Mouse (Mus musculus): ENCODE data around the gene Atxn7l1. TPM values are rescaled to one million over a fixed set of nuclear protein-coding genes. Genes with fewer than 3 reads are reported as not detected.
A peak's percentile ranks its signal among the peaks of the same experiment; 100 is the strongest.

Atxn7l1 gene
- polyA plus RNA-seq, 1 experiment from 2014 or later: 12.9 TPM

GRCm38 (mm10) chr12:33364511-33364910 is 217.0 kb downstream of the Atxn7l1 start:
- ATAC-seq: no peak
- no peaks in the 10 kb centered on the region for H3K27me3 ChIP-seq (replicated peaks; ENCODE audit: control insufficient read depth, insufficient read depth, low read length)
- 90% methylated on average over 8 of the region's 8 CpGs for WGBS
- H3K4me2 ChIP-seq (ENCODE audit: low read depth, low read length): no peak overlapping the region
- no peak overlapping the region for H3K27ac ChIP-seq (ENCODE audit: low read length)
- no peak overlapping the region for H3K9ac ChIP-seq (ENCODE audit: low read depth, low read length)
- no peaks in the 10 kb centered on the region; the same call in 1 of the 2 replicates for H3K36me3 ChIP-seq (ENCODE audit: control insufficient read depth, insufficient read depth, low read length)
- H3K4me1 ChIP-seq (ENCODE audit: control insufficient read depth, insufficient read depth, low read length): no peaks in the 10 kb centered on the region
- H3K4me3 ChIP-seq (ENCODE audit: low read length): no peak overlapping the region
- H3K9me3 ChIP-seq (ENCODE audit: control insufficient read depth, low read length): no peaks in the 10 kb centered on the region

DNA sequence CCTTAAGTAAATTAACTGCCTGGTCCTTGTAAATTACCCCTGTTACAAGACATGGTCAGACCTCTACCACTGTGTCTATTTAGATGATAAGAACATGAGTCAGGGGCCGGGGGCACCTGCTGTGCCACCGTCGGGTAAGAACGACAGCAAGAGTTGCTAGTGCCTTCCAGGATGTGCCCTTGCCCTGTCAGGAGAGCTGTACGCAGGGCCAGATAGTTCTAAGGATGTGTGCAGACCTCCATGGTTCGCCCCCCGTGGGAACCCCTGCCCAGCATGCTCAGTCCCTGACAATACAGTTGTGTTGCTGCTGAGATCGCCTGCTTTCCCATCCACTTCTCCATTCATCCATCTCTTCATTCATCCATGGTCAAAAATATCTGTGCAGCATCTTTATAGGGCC is 217.6 kb downstream of the Atxn7l1 start:
- Histone ChIP-seq H3K9me3 (ENCODE audit: control insufficient read depth, low read length) (no peaks in the 10 kb centered on the region), H3K27ac (ENCODE audit: low read length) (no peak overlapping the region), H3K4me2 (ENCODE audit: low read depth, low read length) (no peak overlapping the region), H3K4me3 (ENCODE audit: low read length) (no peak overlapping the region), H3K36me3 (ENCODE audit: control insufficient read depth, insufficient read depth, low read length) (no peaks in the 10 kb centered on the region), H3K4me1 (ENCODE audit: control insufficient read depth, insufficient read depth, low read length) (no peaks in the 10 kb centered on the region), H3K27me3 (replicated peaks; ENCODE audit: control insufficient read depth, insufficient read depth, low read length) (no peaks in the 10 kb centered on the region), H3K9ac (ENCODE audit: low read depth, low read length) (no peak overlapping the region)
- 84% methylated on average over 8 of the region's 8 CpGs for WGBS
- no peak for ATAC-seq

DNA sequence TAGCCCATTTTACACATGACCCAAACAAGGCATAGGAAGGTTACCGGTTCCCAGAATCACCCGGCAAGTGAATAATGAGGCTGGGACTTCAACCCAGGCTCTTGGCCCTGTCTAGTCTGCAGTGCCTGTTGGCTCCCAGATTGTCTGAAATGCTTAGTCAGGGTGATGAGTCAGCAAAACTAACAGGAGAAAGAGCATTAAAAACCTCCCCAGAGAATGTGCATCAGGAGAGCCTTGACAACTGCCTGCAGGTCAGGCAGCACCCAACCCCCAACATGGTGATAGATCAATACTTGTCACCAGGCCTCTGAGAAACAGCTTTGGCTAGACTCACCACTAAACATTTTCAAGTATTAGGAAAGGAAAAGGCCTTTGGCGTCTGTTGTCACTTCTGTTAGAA is 222.1 kb downstream of the Atxn7l1 start:
- H3K27me3 ChIP-seq (replicated peaks; ENCODE audit: control insufficient read depth, insufficient read depth, low read length): no peaks in the 10 kb centered on the region
- 78% methylated on average over 3 of the region's 3 CpGs for WGBS
- H3K27ac ChIP-seq (ENCODE audit: low read length): no peak overlapping the region
- H3K4me1 ChIP-seq (ENCODE audit: control insufficient read depth, insufficient read depth, low read length): no peaks in the 10 kb centered on the region
- H3K9me3 ChIP-seq (ENCODE audit: control insufficient read depth, low read length): no peaks in the 10 kb centered on the region
- H3K4me2 ChIP-seq (ENCODE audit: low read depth, low read length): no peak overlapping the region
- no peak overlapping the region for H3K9ac ChIP-seq (ENCODE audit: low read depth, low read length)
- H3K4me3 ChIP-seq (ENCODE audit: low read length): no peak overlapping the region
- no peaks in the 10 kb centered on the region for H3K36me3 ChIP-seq (ENCODE audit: control insufficient read depth, insufficient read depth, low read length)
- no peak for ATAC-seq

DNA sequence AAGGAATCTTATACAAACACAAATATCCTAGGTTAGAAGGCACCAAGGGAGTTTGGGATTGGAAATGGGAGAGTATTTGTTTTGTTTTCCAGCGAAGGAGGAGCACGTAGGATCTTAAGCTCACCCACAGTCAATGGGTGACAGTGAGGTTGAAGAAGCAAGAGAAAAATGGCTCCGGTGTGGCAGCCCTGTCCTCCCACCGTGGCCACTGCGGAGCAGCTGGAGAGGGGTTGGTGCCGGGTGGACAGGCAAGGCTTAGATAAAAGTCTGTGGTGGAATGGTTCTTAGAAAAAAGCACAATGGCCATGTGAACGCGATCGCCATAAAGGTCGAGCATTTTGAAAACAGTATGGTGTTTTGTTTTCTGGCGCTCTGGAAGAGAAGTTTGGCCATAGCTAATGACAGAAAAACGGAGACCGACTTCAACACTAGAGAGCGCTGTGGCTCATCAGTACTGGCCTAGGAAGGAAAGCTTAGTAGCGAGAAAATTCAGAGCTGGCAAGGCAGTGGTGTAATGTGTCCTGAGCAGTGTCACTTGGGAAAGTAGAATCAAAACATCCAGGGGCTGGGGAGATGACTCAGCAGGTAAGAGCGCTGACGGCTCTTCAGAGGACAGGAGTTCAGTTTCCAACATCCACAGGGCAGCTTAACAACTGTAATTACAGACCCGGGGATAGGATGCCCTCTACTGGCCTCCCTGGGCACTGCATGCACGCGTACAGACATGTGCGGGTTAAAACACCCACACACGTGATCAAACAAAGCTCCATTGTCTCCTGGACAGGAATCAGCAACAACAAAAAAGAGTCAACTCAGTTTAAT is 232.3 kb downstream of the Atxn7l1 start:
- 20% methylated on average over 22 of the region's 22 CpGs for WGBS
- Histone ChIP-seq H3K4me3 (ENCODE audit: low read length) (peak overlapping the region; percentile 39), H3K4me1 (ENCODE audit: control insufficient read depth, insufficient read depth, low read length) (no peaks in the 10 kb centered on the region), H3K9ac (ENCODE audit: low read depth, low read length) (peak overlapping the region; percentile 55; the same call in 1 of the 2 replicates), H3K36me3 (ENCODE audit: control insufficient read depth, insufficient read depth, low read length) (no peaks in the 10 kb centered on the region), H3K27ac (ENCODE audit: low read length) (no peak overlapping the region), H3K27me3 (replicated peaks; ENCODE audit: control insufficient read depth, insufficient read depth, low read length) (no peaks in the 10 kb centered on the region), H3K9me3 (ENCODE audit: control insufficient read depth, low read length) (no peaks in the 10 kb centered on the region), H3K4me2 (ENCODE audit: low read depth, low read length) (peak overlapping the region; percentile 42)
- peak; percentile 84 for ATAC-seq

DNA sequence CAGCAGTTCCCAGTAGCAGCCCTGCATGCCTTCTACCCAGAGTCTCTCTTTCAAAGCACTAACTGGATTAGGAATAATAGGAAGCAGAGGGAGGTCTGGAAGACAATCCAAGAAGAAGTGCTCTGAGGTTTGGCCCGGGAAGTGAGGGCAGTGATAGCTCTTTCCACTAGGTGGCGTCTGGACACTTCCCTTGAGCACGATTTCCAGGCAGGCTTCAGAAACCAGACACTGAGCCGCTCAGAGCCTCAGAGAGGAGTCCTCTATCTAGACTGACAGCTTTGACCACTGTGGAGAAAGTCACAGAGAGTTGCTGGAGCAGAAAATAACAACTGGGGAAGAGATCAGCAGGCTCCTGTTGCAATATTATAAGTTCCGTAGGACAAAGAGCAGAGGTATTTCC is 241.3 kb downstream of the Atxn7l1 start:
- WGBS: 11% methylated on average over 5 of the region's 5 CpGs
- peak; percentile 73 for ATAC-seq

GRCm38 (mm10) chr12:33390844-33391560 is 243.5 kb downstream of the Atxn7l1 start:
- H3K27me3 ChIP-seq (replicated peaks; ENCODE audit: control insufficient read depth, insufficient read depth, low read length): no peaks in the 10 kb centered on the region
- WGBS: 69% methylated on average over 2 of the region's 2 CpGs
- no peak overlapping the region for H3K4me2 ChIP-seq (ENCODE audit: low read depth, low read length)
- H3K27ac ChIP-seq (ENCODE audit: low read length): no peak overlapping the region
- ATAC-seq: no peak
- H3K4me3 ChIP-seq (ENCODE audit: low read length): no peak overlapping the region
- H3K36me3 ChIP-seq (ENCODE audit: control insufficient read depth, insufficient read depth, low read length): no peaks in the 10 kb centered on the region
- H3K9me3 ChIP-seq (ENCODE audit: control insufficient read depth, low read length): no peaks in the 10 kb centered on the region
- peaks cover 5% of the 10 kb centered on the region; the same call in 1 of the 2 replicates for H3K4me1 ChIP-seq (ENCODE audit: control insufficient read depth, insufficient read depth, low read length)
- H3K9ac ChIP-seq (ENCODE audit: low read depth, low read length): no peak overlapping the region

More for the DNA sequence above, 241.3 kb downstream of the Atxn7l1 start:
- H3K9me3 ChIP-seq (ENCODE audit: control insufficient read depth, low read length): no peaks in the 10 kb centered on the region
- no peaks in the 10 kb centered on the region for H3K36me3 ChIP-seq (ENCODE audit: control insufficient read depth, insufficient read depth, low read length)
- no peaks in the 10 kb centered on the region for H3K4me1 ChIP-seq (ENCODE audit: control insufficient read depth, insufficient read depth, low read length)
- H3K4me3 ChIP-seq (ENCODE audit: low read length): no peak overlapping the region
- H3K27ac ChIP-seq (ENCODE audit: low read length): no peak overlapping the region
- H3K27me3 ChIP-seq (replicated peaks; ENCODE audit: control insufficient read depth, insufficient read depth, low read length): no peaks in the 10 kb centered on the region
- no peak overlapping the region for H3K9ac ChIP-seq (ENCODE audit: low read depth, low read length)
- no peak overlapping the region for H3K4me2 ChIP-seq (ENCODE audit: low read depth, low read length)

DNA sequence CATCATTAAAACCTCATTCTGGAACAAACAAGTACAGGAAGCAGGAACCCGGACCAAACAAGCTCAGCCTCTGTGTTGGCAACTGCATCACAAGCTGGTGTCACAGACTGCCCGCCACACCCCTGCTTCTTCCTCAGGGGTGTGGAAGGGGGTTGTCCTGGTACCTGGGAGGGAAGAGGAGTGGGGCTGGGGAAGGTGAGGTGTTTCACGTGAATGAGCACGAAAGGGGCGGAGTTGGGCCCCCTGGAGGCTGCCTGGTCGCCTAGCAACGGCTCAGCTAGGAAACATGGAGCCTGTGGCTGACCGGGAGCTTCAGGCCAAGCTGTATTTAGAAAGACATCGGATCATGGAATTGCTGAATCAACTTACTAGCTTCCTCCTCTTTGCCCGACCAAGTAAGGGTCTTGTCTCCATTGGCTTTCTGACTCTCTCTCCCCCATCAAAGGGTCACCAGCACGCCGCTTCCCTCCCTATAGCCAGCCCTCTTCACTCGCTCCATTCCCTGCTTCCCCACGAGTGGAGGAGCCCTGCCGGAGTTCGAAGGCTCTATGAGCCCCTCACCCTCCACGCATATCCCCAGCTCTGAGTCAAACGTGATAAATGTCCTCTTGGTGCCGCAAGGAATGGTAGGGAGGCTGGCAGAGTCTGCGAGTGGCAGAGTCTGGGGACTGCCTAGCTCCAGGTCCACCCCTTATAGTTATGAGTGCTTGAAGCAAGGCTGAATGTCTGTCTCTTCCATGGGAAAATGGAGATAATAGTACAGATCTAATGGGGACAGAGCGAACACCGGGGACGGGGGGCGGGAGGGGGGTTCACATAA is 247.5 kb downstream of the Atxn7l1 start, which contains the start of gene Efcab10:
Gene Efcab10 (plus strand): TSS at position 51 of the 820 bp plus-strand sequence.
- H3K36me3 ChIP-seq (ENCODE audit: control insufficient read depth, insufficient read depth, low read length): no peaks in the 10 kb centered on the region
- H3K9ac ChIP-seq (ENCODE audit: low read depth, low read length): 0 out of 2 replicates have a peak within 1 kb of the TSS, but pooled peaks have one; percentile 41
- no peaks in the 10 kb centered on the region for H3K27me3 ChIP-seq (replicated peaks; ENCODE audit: control insufficient read depth, insufficient read depth, low read length)
- no peak for ATAC-seq
- peak within 1 kb of the TSS; percentile 20; the same call in 1 of the 2 replicates for H3K4me3 ChIP-seq (ENCODE audit: low read length)
- H3K4me2 ChIP-seq (ENCODE audit: low read depth, low read length): peak within 1 kb of the TSS; percentile 47
- no peaks in the 10 kb centered on the region for H3K9me3 ChIP-seq (ENCODE audit: control insufficient read depth, low read length)
- no peak within 1 kb of the TSS for H3K27ac ChIP-seq (ENCODE audit: low read length)
- WGBS: 13% methylated on average over 24 of the region's 24 CpGs
- peaks cover 5% of the 10 kb centered on the region; the same call in 1 of the 2 replicates for H3K4me1 ChIP-seq (ENCODE audit: control insufficient read depth, insufficient read depth, low read length)

DNA sequence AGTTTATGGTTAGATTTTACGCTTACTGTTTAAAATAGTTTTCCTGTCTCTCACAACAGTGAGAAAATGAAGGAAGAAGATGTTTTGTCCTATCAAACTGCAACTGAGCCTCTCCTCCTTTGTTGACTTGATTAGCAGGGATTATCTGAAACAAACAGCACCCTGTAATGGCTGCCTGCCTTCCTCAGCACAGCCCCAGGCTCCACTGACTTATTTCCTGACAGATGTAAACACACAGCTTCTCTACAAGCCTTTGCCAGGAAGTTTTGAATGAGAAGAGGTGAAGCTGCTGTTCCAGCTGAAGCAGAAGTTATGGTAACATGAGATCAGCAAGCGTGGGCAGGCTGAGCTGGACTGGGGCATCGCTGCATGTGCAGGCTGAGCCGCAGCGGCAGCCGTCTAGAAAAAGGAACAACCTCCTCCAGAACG is 255.8 kb downstream of the Atxn7l1 start:
- Histone ChIP-seq H3K9me3 (ENCODE audit: control insufficient read depth, low read length) (no peaks in the 10 kb centered on the region), H3K9ac (ENCODE audit: low read depth, low read length) (no peak overlapping the region), H3K4me2 (ENCODE audit: low read depth, low read length) (no peak overlapping the region), H3K36me3 (ENCODE audit: control insufficient read depth, insufficient read depth, low read length) (no peaks in the 10 kb centered on the region), H3K4me1 (ENCODE audit: control insufficient read depth, insufficient read depth, low read length) (no peaks in the 10 kb centered on the region), H3K27me3 (replicated peaks; ENCODE audit: control insufficient read depth, insufficient read depth, low read length) (no peaks in the 10 kb centered on the region), H3K27ac (ENCODE audit: low read length) (no peak overlapping the region), H3K4me3 (ENCODE audit: low read length) (no peak overlapping the region)
- WGBS: 37% methylated on average over 7 of the region's 7 CpGs
- ATAC-seq: no peak

GRCm38 (mm10) chr12:33404996-33405395 is 257.5 kb downstream of the Atxn7l1 start:
- ATAC-seq: no peak
- Histone ChIP-seq H3K4me2 (ENCODE audit: low read depth, low read length) (no peak overlapping the region), H3K4me3 (ENCODE audit: low read length) (no peak overlapping the region)

More at GRCm38 (mm10) chr12:33404996-33405395, 257.5 kb downstream of the Atxn7l1 start:
- Histone ChIP-seq H3K27me3 (replicated peaks; ENCODE audit: control insufficient read depth, insufficient read depth, low read length) (no peaks in the 10 kb centered on the region), H3K36me3 (ENCODE audit: control insufficient read depth, insufficient read depth, low read length) (no peaks in the 10 kb centered on the region), H3K4me1 (ENCODE audit: control insufficient read depth, insufficient read depth, low read length) (no peaks in the 10 kb centered on the region), H3K9me3 (ENCODE audit: control insufficient read depth, low read length) (no peaks in the 10 kb centered on the region), H3K9ac (ENCODE audit: low read depth, low read length) (no peak overlapping the region), H3K27ac (ENCODE audit: low read length) (no peak overlapping the region)
- 73% methylated on average over 5 of the region's 5 CpGs for WGBS
